Mouse (Mus musculus): ENCODE results near the gene Ltbp3.

Gene Ltbp3

GRCm38 (mm10) chr19:5724549-5724941 is 16.2 kb upstream of the Ltbp3 start:
- no peak for DNase-seq (ENCODE audit: low spot score in 2 of 2)

GRCm38 (mm10) chr19:5725029-5725707 is 15.5 kb upstream of the Ltbp3 start:
- DNase-seq (ENCODE audit: low spot score in 2 of 2): no peak

- peak; percentile 48 to 77 for DNase-seq (ENCODE audit: low spot score in 2 of 2)
Observed at GRCm38 (mm10) chr19:5725767-5726515, 14.8 kb upstream of the Ltbp3 start, which contains the start of gene Ehbp1l1. TSS of gene Ehbp1l1 (minus strand) at chr19:5726317.

- DNase-seq (ENCODE audit: low spot score in 2 of 2): no peak
Observed at GRCm38 (mm10) chr19:5726961-5727578, 13.6 kb upstream of the Ltbp3 start.

GRCm38 (mm10) chr19:5727701-5728100 is 13.0 kb upstream of the Ltbp3 start:
- DNase-seq (ENCODE audit: low spot score in 2 of 2): peak; percentile 73 to 92

- peak; percentile 29 to 49 for DNase-seq (ENCODE audit: low spot score in 2 of 2)
Observed at GRCm38 (mm10) chr19:5728631-5729443, 11.9 kb upstream of the Ltbp3 start.

GRCm38 (mm10) chr19:5729444-5729815 is 11.3 kb upstream of the Ltbp3 start, which contains the start of gene Fam89b:
TSS of gene Fam89b (minus strand) at chr19:5729653.
- DNase-seq (ENCODE audit: low spot score in 2 of 2): peak; percentile 75 to 79

- peak; percentile 22 to 38 for DNase-seq (ENCODE audit: low spot score in 2 of 2)
Observed at GRCm38 (mm10) chr19:5730314-5731186, 10.2 kb upstream of the Ltbp3 start.

- DNase-seq (ENCODE audit: low spot score in 2 of 2): peak; percentile 76 to 80
Observed at GRCm38 (mm10) chr19:5731264-5731978, 9.3 kb upstream of the Ltbp3 start.

GRCm38 (mm10) chr19:5734325-5734724 is 6.4 kb upstream of the Ltbp3 start:
- no peak for DNase-seq (ENCODE audit: low spot score in 2 of 2)

GRCm38 (mm10) chr19:5739446-5739845 is 1.3 kb upstream of the Ltbp3 start:
- DNase-seq (ENCODE audit: low spot score in 2 of 2): no peak

GRCm38 (mm10) chr19:5741641-5742240 is 1.0 kb downstream of the Ltbp3 start:
- DNase-seq (ENCODE audit: low spot score in 2 of 2): no peak

- DNase-seq (ENCODE audit: low spot score in 2 of 2): no peak
Observed at GRCm38 (mm10) chr19:5742241-5742641, 1.5 kb downstream of the Ltbp3 start.

GRCm38 (mm10) chr19:5743576-5743975 is 2.9 kb downstream of the Ltbp3 start:
- DNase-seq (ENCODE audit: low spot score in 2 of 2): no peak

GRCm38 (mm10) chr19:5745756-5746710 is 5.3 kb downstream of the Ltbp3 start:
- no peak for DNase-seq (ENCODE audit: low spot score in 2 of 2)

- no peak for DNase-seq (ENCODE audit: low spot score in 2 of 2)
Observed at GRCm38 (mm10) chr19:5746907-5747363, 6.2 kb downstream of the Ltbp3 start.

GRCm38 (mm10) chr19:5749476-5749875 is 8.8 kb downstream of the Ltbp3 start:
- no peak for DNase-seq (ENCODE audit: low spot score in 2 of 2)

- no peak for DNase-seq (ENCODE audit: low spot score in 2 of 2)
Observed at GRCm38 (mm10) chr19:5750951-5751350, 10.2 kb downstream of the Ltbp3 start.

Measured in thymus, postnatal 10 days (tissue).